Mouse (Mus musculus) liver, postnatal 0 days (tissue): Measurements from ENCODE around the gene Ptprg. TPM values are rescaled to one million over a fixed set of nuclear protein-coding genes. Genes with fewer than 3 reads are reported as not detected.
A peak's percentile ranks its signal among the peaks of the same experiment; 100 is the strongest.

Experiments
- ATAC-seq: fragments of 200-750 bp; cut with Nextera tagmentation; 2 replicates; pipeline ENCODE4 v1.8.0; 2017; ENCODE audit warnings: mild to moderate bottlenecking, moderate library complexity
- DNase-seq: peaks from one replicate; pipeline ENCODE4 v3.0.0-alpha.2; 2016
- H3K27ac ChIP-seq: fragments of 300-500 bp; sonication (generic); 2 replicates; pipeline ENCODE4 v1.5.1; 2014; ENCODE audit warnings: antibody characterized with exemption, moderate library complexity, mild to moderate bottlenecking, low read depth
- H3K27me3 ChIP-seq: fragments of 300-500 bp; sonication (generic); 2 replicates; pipeline ENCODE4 v1.6.1; 2014; ENCODE audit warnings: low read length, control low read depth, mixed read lengths; ENCODE audit not compliant: insufficient read depth
- H3K36me3 ChIP-seq: fragments of 300-500 bp; sonication (generic); replicated peaks from 2 replicates; pipeline ENCODE4 v1.6.1; 2014; ENCODE audit warnings: mild to moderate bottlenecking, control low read depth, low read length, moderate library complexity, mixed read lengths; ENCODE audit not compliant: insufficient read depth
- H3K4me1 ChIP-seq: fragments of 300-500 bp; sonication (generic); 2 replicates; pipeline ENCODE4 v1.6.1; 2014; ENCODE audit warnings: antibody characterized with exemption, mild to moderate bottlenecking, control low read depth; ENCODE audit not compliant: insufficient read depth
- H3K4me2 ChIP-seq: fragments of 300-500 bp; sonication (generic); 2 replicates; pipeline ENCODE4 v1.6.1; 2014; ENCODE audit warnings: low read depth, mild to moderate bottlenecking, low read length, moderate library complexity, mixed read lengths
- H3K4me3 ChIP-seq: fragments of 300-500 bp; sonication (generic); 2 replicates; pipeline ENCODE4 v1.5.1; 2014; ENCODE audit warnings: low read depth, low read length
- H3K9ac ChIP-seq: fragments of 300-500 bp; sonication (generic); replicated peaks from 2 replicates; pipeline ENCODE4 v1.6.1; 2014; ENCODE audit warnings: mild to moderate bottlenecking, moderate library complexity
- H3K9me3 ChIP-seq: fragments of 300-500 bp; sonication (generic); 2 replicates; pipeline ENCODE4 v1.6.1; 2016; ENCODE audit warnings: mild to moderate bottlenecking, control low read depth, low read length, mixed read lengths
- CTCF ChIP-seq: sonication (generic); IDR thresholded peaks from 2 replicates; pipeline ENCODE4 v1.5.1; 2016; ENCODE audit warnings: antibody characterized with exemption, low read depth
- EP300 ChIP-seq: IDR thresholded peaks from 2 replicates; pipeline ENCODE4 v1.6.1; 2016; ENCODE audit warnings: antibody characterized with exemption, low read depth, mild to moderate bottlenecking
- WGBS: fragments of 180-500 bp; shearing (Covaris S2); extraction: QIAGEN DNeasy Blood & Tissue Kit; methylation state at CpG from one replicate; pipeline ENCODE4 v1.1.7; 2014; ENCODE audit not compliant: insufficient replicate concordance; 5-methylcytosine and 5-hydroxymethylcytosine counted together
- polyA plus RNA-seq: library from polyadenylated mRNA; unstranded; fragments of >200 nt; fragmentation: Nextera tagmentation; extraction: Ambion mirVana; gene quantifications from 2 replicates; pipeline ENCODE4 v1.2.1, GENCODE M21; 2015

Gene Ptprg
- polyA plus RNA-seq, 1 experiment from 2014 or later, result 2.7 TPM

GRCm38 (mm10) chr14:11759356-11759755 is 206.0 kb downstream of the Ptprg start:
- Histone ChIP-seq H3K4me3 (no peak overlapping the region), H3K4me1 (no peaks in the 10 kb centered on the region), H3K36me3 (no peaks in the 10 kb centered on the region), H3K9ac (no peak overlapping the region), H3K4me2 (no peak overlapping the region), H3K9me3 (no peaks in the 10 kb centered on the region), H3K27me3 (no peaks in the 10 kb centered on the region), H3K27ac (no peak overlapping the region)
- no peak for ATAC-seq
- no peak for DNase-seq
- TF ChIP-seq CTCF (no peak), EP300 (no peak)
- WGBS, result 65% methylated on average over 1 of the region's 1 CpGs

GRCm38 (mm10) chr14:11762995-11763394 is 209.7 kb downstream of the Ptprg start:
- H3K27me3 ChIP-seq, result no peaks in the 10 kb centered on the region
- H3K9me3 ChIP-seq, result no peaks in the 10 kb centered on the region
- ATAC-seq (no peak), DNase-seq (no peak)
- no peak overlapping the region for H3K4me3 ChIP-seq
- no peak for TF ChIP-seq EP300
- TF ChIP-seq CTCF, result no peak
- no peaks in the 10 kb centered on the region for H3K4me1 ChIP-seq
- H3K4me2 ChIP-seq, result no peak overlapping the region
- no peaks in the 10 kb centered on the region for H3K36me3 ChIP-seq
- no peak overlapping the region for H3K9ac ChIP-seq
- no peak overlapping the region for H3K27ac ChIP-seq
- 68% methylated on average over 7 of the region's 7 CpGs for WGBS

- Histone ChIP-seq H3K4me2 (no peak overlapping the region), H3K9ac (no peak overlapping the region), H3K9me3 (no peaks in the 10 kb centered on the region), H3K4me1 (0 out of 2 replicates have a peak, but pooled peaks cover 3% of the 10 kb centered on the region), H3K27me3 (no peaks in the 10 kb centered on the region), H3K4me3 (no peak overlapping the region), H3K27ac (no peak overlapping the region), H3K36me3 (no peaks in the 10 kb centered on the region)
- WGBS, result 69% methylated on average over 5 of the region's 5 CpGs
- TF ChIP-seq EP300 (no peak), CTCF (no peak)
- DNase-seq (no peak), ATAC-seq (no peak)
Observed at GRCm38 (mm10) chr14:11772736-11773135, 219.4 kb downstream of the Ptprg start.

DNA sequence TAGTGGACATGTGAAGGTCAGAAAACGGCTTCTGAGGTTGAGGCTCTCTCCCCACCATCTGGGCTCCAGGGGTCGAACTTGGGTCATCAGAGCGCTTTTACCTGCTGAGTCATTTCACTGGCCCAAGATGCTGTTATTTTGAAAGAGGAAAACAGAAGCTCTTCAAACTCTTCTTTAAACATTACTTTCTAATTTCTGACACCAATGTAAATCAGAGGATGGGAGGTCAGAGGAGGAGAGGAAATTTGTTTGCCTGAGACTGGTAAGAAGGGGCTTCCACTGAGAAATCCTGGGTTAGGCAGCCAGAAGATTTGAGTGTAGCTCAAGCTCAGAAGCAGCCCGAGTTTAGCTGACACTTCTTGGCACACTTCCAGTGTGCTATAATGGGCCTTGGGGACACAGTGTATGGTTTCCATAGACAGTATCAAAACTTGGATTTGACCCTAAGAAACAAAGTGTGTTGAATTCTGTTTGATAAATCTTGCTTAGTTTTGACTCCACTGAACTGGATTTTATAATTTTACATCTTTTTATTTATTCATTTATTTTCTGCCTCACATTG is 221.2 kb downstream of the Ptprg start:
- no peak for DNase-seq
- H3K27ac ChIP-seq, result no peak overlapping the region
- H3K27me3 ChIP-seq, result no peaks in the 10 kb centered on the region
- no peak overlapping the region for H3K4me3 ChIP-seq
- WGBS, result 46% methylated on average over 4 of the region's 4 CpGs
- H3K36me3 ChIP-seq, result no peaks in the 10 kb centered on the region
- no peak overlapping the region for H3K9ac ChIP-seq
- no peak overlapping the region for H3K4me2 ChIP-seq
- 0 out of 2 replicates have a peak, but pooled peaks cover 3% of the 10 kb centered on the region for H3K4me1 ChIP-seq
- ATAC-seq, result no peak
- H3K9me3 ChIP-seq, result no peaks in the 10 kb centered on the region
- no peak for TF ChIP-seq EP300
- no peak for TF ChIP-seq CTCF

DNA sequence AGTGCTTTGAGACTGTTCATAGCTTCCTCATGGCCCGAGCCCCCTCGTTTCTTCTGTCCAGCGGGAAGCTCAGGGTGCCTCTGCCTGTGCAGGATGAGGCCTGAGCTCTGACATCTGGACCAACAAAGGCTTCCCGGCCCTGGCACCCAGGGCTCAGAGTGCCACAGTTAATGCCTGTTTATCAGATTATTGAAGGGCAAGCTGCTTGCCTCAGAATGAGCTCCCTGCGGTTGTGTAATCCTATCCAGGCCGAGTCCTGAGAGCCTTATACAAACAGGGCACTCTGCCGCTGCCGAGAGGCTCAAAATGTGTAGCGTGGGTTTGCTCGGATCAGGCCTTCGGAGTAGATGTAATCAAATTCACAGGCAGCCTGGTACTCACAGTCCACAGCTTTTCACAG is 221.9 kb downstream of the Ptprg start:
- H3K9ac ChIP-seq, result peak overlapping the region; percentile 38; the same call in 1 of the 2 replicates
- H3K4me3 ChIP-seq, result no peak overlapping the region
- no peaks in the 10 kb centered on the region for H3K36me3 ChIP-seq
- DNase-seq, result peak; percentile 49
- H3K4me1 ChIP-seq, result 0 out of 2 replicates have a peak, but pooled peaks cover 3% of the 10 kb centered on the region
- H3K4me2 ChIP-seq, result 0 out of 2 replicates have a peak overlapping the region, but pooled peaks have one; percentile 19
- no peaks in the 10 kb centered on the region for H3K9me3 ChIP-seq
- TF ChIP-seq EP300 (no peak), CTCF (no peak)
- 45% methylated on average over 11 of the region's 11 CpGs for WGBS
- ATAC-seq, result peak; percentile 92
- H3K27me3 ChIP-seq, result no peaks in the 10 kb centered on the region
- H3K27ac ChIP-seq, result peak overlapping the region; percentile 69

DNA sequence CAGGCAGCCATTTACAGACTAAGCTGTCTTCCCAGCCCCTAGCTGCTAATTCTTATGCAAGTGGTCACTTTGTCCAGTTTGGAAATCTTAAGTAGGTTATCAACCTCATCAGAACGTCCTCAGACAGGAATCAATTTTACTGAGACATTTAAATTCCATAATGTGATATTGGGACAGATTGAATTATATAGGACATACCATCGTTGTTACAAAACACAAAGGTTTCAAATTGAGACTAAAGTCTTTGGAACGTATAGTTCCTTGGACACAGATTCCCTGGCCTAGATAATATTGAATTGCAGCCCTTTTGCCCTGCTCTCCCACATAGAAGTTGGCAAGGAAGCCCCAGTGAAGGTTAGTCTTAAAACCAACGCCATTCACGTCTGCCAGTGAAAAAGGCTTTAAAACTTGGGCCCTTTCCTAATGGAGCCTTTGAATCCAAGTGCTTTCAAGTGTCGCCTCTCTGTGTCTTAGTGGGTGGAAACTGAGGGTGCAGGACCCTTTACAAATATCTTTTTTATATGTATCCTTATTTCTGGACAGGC is 222.7 kb downstream of the Ptprg start:
- 73% methylated on average over 6 of the region's 6 CpGs for WGBS
- no peak for ATAC-seq
- Histone ChIP-seq H3K27me3 (no peaks in the 10 kb centered on the region), H3K4me2 (no peak overlapping the region), H3K4me1 (0 out of 2 replicates have a peak, but pooled peaks cover 3% of the 10 kb centered on the region), H3K36me3 (no peaks in the 10 kb centered on the region), H3K4me3 (no peak overlapping the region), H3K9me3 (no peaks in the 10 kb centered on the region), H3K9ac (0 out of 2 replicates have a peak overlapping the region, but pooled peaks have one; percentile 38), H3K27ac (peak overlapping the region; percentile 69; the same call in 1 of the 2 replicates)
- no peak for TF ChIP-seq CTCF
- no peak for TF ChIP-seq EP300
- DNase-seq, result no peak
